Mouse (Mus musculus) monocyte, adult 59 days (primary cell): ENCODE measurements around the gene Ccdc69. TPM values are rescaled to one million over a fixed set of nuclear protein-coding genes. Genes with fewer than 3 reads are reported as not detected.

Source experiments
- total RNA-seq, 2 experiments: library from RNA; stranded (reverse); gene quantifications; one replicate each; pipeline ENCODE4 v1.2.4; 2023

Gene Ccdc69
- 10 to 100 TPM; 23.4 to 26.3 TPM for total RNA-seq

GRCm38 (mm10) chr11:55077331-55078231, at the start of gene Ccdc69:
Ccdc69 (minus strand) TSS chr11:55078131.

DNA sequence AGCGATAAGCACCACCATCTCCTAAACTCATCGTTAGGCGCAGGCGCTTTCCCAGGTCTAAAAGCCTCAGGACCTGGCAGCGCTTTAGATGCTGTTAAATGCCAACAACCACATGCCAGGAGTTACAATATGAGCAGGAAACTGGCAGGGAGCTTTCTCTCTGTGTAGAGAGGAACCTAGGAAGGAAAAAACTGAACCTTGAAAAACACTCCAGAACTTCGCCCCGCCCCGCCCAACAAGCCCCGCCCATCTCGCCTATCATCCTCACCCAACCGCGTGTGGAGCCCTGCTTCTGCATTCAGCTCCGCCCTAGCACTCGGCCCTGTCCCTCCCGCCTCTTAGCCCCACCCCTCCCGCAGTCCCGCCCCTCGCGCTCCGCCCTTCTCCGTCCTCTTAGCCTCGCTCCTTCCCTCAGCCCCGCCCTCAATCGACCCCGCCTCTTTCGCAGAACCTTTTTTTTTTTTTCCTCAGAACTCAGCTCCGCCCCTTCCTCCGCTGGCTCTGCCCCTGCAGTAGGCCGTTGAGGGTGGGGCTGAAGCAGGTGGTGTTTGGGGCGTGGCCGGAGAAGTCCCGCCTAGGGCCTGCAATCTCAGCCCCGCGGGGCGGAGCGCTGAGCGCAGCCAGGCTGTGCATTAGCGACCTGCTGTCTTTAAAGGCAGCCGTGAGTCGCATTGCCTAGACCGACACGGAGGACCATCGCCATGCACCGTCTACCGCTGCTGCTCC, 19.7 kb upstream of the Ccdc69 start, which contains the start of gene Gm2a:
TSS of gene Gm2a (plus strand) at position 653 of the 726 bp plus-strand sequence.

GRCm38 (mm10) chr11:55033040-55033660, 44.8 kb downstream of the Ccdc69 start, which contains the start of gene Anxa6:
Anxa6 (minus strand) TSS chr11:55033445.

Other genes with a start within 250 kb of the Ccdc69 start
- gene Lyrm7, start 217.2 kb downstream of the Ccdc69 start, total RNA-seq = 1 to 10 TPM in 1 of 2 experiments, under 1 TPM in 1; 0.58 to 2.8 TPM
- 100 to 1,000 TPM; 176 to 210 TPM for gene Hint1, start 211.7 kb downstream of the Ccdc69 start, total RNA-seq
- gene Gpx3, start 175.7 kb downstream of the Ccdc69 start, total RNA-seq = 10 to 100 TPM in 1 of 2 experiments, 1 to 10 TPM in 1; 7.3 to 13.7 TPM
- 100 to 1,000 TPM; 123 to 134 TPM for gene Tnip1, start 115.2 kb downstream of the Ccdc69 start, total RNA-seq
- gene Anxa6, start 44.7 kb downstream of the Ccdc69 start, total RNA-seq = 100 to 1,000 TPM; 213 to 229 TPM
- 100 to 1,000 TPM; 534 to 545 TPM for gene Gm2a, start 20.0 kb upstream of the Ccdc69 start, total RNA-seq
- under 1 TPM in 1 of 2 experiments, not detected in 1; 0.68 TPM for gene Slc36a3, start 73.6 kb upstream of the Ccdc69 start, total RNA-seq
- under 1 TPM; 0.52 to 0.58 TPM for gene Slc36a2, start 106.9 kb upstream of the Ccdc69 start, total RNA-seq
- gene Slc36a1, start 126.2 kb upstream of the Ccdc69 start, total RNA-seq = 10 to 100 TPM; 49.8 to 50.3 TPM